Mouse (Mus musculus) frontal cortex, postnatal 14 days (tissue): ENCODE measurements around the gene Atp6ap1.

Experiments used
- DNase-seq, 2 experiments: peaks; one replicate each; pipeline ENCODE4 v3.0.0; 2022; ENCODE audit warnings: low spot score in 2 of 2

Atp6ap1 gene

GRCm38 (mm10) chrX:74304867-74305700, 8.2 kb downstream of the Atp6ap1 start, which contains the start of gene Gdi1:
Gdi1 (plus strand) TSS chrX:74304998.
- peak; percentile 59 to 61 for DNase-seq

DNA sequence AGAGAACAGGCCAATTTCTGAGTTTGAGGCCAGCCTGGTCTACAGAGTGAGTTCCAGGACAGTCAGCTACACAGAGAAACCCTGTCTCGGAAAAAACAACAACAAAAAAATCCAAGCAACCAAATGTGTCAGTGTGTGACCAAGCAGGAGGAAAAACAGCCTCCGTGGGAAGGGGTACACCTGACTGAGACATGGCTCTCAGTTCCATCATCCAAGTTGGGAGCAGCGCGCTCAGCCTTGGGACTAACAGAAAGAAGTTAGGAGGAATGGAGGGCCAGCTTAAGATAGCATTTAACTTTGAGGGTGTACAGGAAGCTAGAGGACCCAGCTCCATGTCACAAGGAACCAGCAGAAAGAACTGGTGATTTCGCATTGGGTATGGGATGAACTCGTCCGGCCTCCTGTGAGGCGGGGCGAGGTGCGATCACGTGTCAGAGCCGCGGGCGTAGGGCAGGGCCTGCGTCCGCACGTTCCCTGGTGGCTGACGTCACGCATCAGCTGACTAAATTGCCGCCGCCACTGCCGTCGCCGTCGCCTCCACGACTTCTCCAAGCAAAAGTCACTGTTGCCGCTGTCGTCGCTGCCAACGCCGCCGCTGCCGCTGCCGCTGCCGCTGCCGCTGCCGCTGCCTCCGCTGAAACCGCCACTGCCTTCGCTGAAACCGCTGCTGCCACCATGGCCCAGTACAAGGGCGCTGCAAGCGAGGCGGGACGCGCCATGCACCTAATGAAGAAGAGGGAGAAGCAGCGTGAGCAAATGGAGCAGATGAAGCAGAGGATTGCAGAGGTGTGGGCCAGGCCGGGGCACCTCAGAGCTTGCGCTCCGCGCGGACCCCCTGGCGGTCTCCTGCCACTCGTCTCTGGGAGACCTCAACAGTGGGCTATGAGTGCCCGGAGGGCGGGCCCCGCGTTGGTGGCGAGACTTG, 15.9 kb downstream of the Atp6ap1 start, which contains the start of gene Fam50a:
Gene Fam50a (plus strand): TSS at position 494 of the 925 bp plus-strand sequence.
- DNase-seq: peak; percentile 84

DNA sequence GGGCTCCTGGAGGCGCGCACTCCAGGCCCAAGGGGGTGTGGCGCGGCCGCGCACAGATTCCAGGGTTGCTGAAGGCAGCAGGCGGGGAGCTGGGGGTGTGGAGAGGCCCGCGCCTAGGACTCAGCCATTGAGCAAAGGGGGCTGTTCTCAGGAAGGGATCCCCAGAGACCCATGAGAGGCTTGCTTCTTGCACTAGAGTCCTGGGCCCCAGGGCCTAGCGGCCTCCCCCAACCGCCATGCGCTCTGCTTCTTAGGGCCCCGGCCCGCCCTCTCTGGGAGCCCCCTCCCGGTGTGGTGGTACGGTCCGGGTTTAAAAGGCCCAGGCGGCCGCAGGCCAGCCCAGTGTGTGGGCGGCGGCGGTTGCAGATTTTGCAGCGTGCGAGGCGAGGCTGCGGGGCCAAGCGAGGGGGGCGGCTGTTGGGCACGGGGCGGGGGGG, 31.8 kb downstream of the Atp6ap1 start, which contains the start of gene Plxna3:
Gene Plxna3 (plus strand): TSS at position 342 of the 437 bp plus-strand sequence.
- peak; percentile 23 to 54 for DNase-seq

DNA sequence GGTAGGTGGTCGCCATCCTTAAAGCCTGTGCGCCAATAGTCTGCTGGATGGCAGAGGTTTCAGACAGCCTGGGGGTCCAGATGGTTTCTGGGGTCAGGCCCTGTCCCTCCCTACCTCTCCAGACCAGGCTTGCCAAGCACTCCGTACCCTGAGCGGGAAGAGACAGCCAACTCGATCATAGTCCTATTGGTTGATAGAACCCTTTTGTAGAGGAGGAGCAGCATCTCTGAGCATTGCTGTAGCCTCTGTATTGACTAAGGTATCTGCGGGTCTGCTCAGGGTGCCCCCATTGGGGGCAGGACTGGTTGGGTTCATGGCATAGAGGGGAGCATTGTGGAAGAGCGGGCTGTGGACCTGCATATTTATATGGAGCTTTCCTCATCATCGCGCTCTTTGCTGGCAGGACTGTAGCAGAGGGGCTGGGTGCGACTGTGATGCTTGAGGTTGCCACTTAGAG, 32.3 kb downstream of the Atp6ap1 start:
- DNase-seq: no peak

DNA sequence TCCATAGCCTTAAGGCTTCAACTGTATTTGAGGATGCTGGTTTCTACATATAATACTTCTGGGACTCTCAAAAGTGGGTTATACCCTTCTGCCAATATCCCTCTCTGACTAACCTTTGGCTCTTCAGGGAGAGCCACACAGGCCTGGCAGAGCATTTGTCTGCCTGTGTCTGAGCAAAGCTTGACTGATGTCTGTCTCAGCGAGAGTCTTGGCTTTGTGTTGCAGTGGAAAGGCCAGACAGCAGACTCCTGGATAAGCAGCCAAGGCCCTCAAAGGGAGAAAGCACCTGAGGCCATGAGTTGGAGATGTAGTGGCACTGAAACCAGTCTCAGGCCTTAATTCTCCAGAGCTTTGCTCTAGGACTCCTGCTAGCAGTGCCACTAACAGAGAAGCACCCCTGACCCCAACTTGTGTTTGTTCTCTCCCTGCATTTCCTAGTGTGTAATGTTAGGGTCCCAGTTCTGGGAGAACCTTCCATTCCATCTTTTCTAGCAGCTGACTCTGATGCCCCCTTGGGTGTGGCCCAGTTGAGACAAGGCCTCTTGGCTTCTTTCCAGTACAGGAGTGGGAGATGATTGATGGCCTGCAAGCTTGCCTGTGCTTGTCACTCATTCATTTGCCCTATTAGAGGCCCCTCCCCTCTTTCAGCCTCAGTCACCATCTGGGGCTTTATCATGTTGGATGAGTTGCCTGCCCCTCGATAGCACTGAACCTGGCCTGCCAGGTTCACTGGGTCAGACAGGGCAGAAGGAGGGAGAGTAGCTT, 33.5 kb downstream of the Atp6ap1 start:
- no peak for DNase-seq

DNA sequence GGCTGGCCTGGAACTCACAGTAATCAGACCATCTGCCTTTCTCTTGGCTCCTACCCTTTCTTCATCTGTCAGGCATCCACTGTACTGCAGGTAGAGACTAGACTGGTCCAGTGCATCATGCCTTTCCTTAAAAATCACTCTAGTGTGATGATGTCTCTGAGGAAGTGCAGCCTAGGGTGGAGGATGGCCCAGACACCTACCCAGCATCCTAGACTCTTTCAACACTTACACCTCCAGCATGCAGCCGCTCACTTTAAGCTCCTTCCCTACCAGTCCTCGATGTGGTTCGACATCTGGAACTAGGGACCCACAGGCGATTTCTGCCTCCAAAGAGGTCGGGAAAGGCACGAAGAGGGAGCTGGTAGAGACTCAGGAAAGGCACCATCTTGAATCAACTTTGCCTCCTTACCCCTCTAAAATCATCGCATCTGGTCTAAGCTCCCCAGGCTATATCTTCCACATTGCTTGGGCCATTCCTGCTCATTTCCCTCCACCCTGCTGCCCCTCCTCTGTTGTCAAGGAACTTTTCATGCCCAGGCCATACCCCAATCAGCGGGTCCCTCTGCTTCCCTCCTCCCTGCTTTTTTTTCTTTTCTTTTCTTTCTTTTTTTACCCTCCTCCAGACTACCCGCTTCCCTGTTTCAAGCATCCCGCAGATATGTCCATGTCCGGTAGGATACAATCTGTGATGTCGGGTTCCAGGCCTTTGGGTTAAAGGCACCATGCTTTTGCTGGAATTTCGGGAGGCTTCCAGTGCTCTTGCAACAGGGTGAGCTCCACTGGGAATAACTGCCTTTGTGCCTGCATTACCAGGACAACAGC, 56.0 kb downstream of the Atp6ap1 start:
- DNase-seq: no peak

- DNase-seq: peak; percentile 60 to 72
Measured at GRCm38 (mm10) chrX:74353467-74353770, 56.5 kb downstream of the Atp6ap1 start, which contains the start of gene Lage3. Lage3 (minus strand) TSS chrX:74353618.
